Mouse (Mus musculus): Measurements from ENCODE around the gene C3ar1. TPM values are rescaled to one million over a fixed set of nuclear protein-coding genes. Genes with fewer than 3 reads are reported as not detected.

Gene C3ar1
- total RNA-seq, 2 experiments from 2014 or later: 0.38 to 0.79 TPM

GRCm38 (mm10) chr6:122828086-122828485 lies 27.9 kb downstream of the C3ar1 start:
- peak in 1 of 2 experiments; percentile 47 for DNase-seq (ENCODE audit: low spot score in 2 of 2)

DNA sequence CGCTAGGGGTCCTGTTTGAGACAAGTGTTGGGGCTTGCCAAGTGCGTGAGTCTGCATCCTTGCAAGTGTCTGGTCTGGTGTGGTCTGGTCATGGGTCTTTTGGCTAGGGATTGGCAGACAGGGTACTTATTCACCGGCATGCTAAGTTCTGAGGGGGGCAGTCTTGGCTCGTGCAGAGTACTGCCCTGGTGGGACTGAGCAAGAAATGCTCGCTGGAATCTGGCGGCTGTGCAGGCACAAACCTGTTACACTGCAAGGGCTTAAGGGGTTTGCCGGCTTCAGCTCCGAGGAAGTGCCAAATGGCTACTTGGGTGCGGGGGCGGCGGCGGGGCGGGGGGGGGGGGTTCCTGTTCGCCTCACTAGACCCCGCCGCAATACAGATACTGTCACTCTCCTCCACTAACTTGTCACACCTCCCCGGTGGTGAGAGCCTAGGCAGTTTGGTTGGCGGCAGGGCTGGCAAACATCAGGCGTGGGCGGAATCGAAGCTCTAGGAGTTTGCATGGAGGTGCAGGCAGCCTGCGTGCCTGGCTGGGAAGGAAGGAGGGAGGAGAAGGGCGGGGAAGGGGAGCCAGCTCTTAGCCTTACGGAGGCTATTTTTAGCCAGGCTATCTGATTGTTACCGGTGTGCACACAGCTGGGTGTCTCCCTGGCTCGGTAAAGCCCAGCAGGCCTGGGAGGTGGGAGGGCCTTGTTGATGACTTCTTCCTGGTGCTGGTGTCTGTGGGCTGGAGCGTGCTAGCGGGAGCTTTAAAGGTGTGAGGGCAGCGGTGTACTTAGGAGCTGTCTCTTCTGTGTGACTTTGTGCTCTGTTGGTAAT lies 29.8 kb downstream of the C3ar1 start:
- DNase-seq (ENCODE audit: low spot score in 2 of 2): peak; percentile 77 to 90

DNA sequence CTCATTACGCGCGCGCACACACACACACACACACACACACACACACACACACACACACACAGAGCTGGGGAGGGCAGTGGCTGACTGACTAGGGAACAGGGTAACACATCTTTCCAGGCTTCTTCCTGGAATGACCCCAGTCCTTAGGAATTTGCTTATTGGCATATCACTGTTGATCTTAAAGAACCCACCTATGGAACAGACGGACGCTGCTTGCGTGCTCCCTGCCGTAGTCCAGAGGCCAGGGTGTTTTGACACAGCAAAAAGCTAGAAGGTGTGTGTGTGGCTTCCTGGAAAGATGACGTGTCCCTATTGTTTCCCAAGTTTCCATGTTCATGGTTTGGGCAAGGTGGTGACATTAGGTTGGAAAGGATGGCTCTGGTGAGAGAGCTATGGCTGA lies 30.8 kb downstream of the C3ar1 start:
- no peak for DNase-seq (ENCODE audit: low spot score in 2 of 2)

DNA sequence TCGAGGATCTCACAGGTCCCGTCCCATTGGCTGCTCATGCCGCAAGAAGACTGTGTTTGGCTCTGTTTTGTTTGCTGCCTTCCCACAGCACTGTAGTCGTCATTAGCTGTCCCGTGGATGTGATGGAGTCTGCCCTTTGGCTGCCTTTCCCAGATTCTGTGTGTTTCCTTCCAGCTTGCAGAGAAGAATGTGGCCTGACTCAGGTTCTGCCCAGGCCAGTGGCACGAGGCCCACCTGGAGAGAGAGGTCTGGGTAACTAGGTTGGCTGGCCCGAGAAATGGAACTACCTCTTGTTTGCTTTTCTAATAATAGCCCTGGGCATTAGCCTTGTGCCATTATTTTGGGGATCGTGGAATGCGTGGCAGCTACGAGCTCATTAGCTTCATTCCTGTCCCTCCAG lies 31.9 kb downstream of the C3ar1 start:
- DNase-seq (ENCODE audit: low spot score in 2 of 2): no peak

- DNase-seq (ENCODE audit: low spot score in 2 of 2): no peak
These were observed 34.1 kb downstream of the C3ar1 start for GRCm38 (mm10) chr6:122821822-122822221.

GRCm38 (mm10) chr6:122820799-122821650 lies 34.9 kb downstream of the C3ar1 start:
- DNase-seq (ENCODE audit: low spot score in 2 of 2): no peak

DNA sequence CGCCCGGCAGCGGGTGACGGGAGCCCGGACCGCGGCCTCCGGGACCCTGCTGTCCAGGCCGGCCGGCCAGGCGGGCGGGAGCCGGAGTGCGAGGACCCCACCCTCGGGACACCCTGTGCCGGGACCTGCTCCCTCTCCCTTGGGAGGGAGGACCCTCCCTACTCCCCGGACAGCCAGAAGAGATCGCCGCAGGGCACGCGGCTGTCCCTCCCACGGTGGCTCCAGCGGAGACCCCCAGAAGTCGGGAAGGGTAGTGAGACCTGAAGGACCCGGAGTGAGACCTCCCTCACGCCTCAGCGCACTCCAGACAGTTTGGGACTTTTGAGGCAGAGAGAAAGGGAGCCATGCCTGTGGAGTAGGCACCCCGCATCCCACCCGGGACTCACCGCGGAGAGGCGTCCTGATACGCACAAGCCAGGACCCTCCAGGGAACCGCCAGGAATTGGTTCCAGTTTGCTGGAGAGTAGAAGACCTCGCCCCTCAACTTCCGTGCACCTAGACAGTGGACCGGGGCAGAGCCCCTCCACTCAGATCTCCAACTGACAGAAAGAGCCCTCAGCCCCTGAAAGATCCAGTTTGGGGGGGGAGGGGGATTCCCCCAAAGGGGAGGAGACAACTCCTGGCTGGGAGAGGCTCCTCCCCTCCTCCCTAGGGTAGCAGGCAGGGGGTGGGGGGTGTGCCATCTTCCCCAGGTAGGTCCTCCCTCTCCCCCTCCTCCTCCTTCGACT lies 35.7 kb downstream of the C3ar1 start:
- DNase-seq (ENCODE audit: low spot score in 2 of 2): peak in 1 of 2 experiments; percentile 26

- DNase-seq (ENCODE audit: low spot score in 2 of 2): peak; percentile 40 to 63
These were observed 36.5 kb downstream of the C3ar1 start, which contains the start of gene Foxj2 for GRCm38 (mm10) chr6:122819306-122820070. Gene Foxj2, plus strand, starts transcription at chr6:122819914.

GRCm38 (mm10) chr6:122813640-122814039 lies 42.3 kb downstream of the C3ar1 start:
- DNase-seq (ENCODE audit: low spot score in 2 of 2): no peak

DNA sequence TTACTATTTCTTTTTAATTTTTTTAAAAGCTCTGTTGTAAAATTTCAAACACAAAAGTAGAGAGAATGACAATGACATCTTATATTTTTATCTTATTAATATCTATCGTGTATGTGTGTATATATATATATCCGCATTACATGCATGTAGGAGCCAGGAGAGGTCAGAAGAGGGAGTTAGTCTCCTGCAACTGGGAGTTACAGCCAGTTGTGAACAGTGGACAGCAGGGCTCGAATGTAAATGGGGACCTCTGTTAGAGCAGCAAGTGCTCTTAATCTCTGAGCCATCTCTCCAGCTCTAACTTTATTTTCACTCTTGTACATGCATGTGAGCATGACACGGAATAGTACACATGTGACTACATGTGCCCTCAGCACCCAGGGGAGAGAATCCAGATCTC lies 43.2 kb downstream of the C3ar1 start:
- no peak for DNase-seq (ENCODE audit: low spot score in 2 of 2)

- peak in 1 of 2 experiments; percentile 35 for DNase-seq (ENCODE audit: low spot score in 2 of 2)
These were observed 44.0 kb downstream of the C3ar1 start for GRCm38 (mm10) chr6:122811771-122812600.

DNA sequence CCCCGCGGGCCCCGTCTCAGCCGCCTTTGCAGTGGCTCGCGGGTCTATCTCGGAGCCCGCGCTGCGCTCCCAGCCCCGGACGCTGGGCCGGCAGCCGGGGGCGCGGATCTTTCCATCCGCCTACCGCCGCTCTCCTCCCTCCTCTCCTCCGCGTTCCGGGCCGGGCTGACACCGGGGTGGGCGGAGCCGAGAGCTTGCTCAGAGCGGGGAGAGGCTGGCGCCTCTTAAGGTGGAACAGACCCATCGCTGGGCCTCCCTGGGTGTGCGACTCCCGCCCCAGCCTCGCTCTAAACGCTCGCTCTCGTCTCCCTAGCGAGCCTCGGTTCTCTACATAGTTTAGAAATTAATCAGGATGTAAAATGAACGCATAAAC lies 44.7 kb downstream of the C3ar1 start:
- DNase-seq (ENCODE audit: low spot score in 2 of 2): peak; percentile 91 to 94

- peak; percentile 97 to 98 for DNase-seq (ENCODE audit: low spot score in 2 of 2)
These were observed 45.2 kb downstream of the C3ar1 start for GRCm38 (mm10) chr6:122810615-122811279.

DNA sequence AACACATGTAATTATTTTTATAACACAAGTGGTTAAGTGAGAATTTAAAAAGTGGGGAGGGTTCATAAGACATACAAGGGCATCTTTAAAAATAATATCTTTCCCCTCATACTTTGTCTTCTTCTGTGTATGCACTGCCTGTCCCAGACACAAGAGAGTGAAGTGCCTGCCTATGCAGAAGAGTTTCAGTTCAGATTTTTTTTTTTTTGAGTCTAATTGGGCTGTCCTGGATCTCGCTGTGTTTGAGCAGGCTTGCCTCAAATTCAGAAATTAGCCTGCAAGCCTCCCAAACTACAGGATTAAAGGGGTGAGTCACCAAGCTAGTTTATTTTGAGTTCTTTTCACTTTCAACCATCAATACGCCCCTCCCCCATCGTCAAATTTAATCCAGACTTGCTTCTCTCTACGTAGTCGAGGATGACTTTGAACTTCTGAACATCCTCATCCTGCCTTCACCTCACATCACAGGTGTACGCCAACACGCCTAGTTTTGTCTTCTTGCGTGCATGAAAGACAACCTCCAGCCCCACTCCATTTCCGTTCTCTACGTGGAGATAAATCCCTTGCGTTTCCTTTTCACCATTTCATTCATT lies 45.8 kb downstream of the C3ar1 start:
- DNase-seq (ENCODE audit: low spot score in 2 of 2): no peak

DNA sequence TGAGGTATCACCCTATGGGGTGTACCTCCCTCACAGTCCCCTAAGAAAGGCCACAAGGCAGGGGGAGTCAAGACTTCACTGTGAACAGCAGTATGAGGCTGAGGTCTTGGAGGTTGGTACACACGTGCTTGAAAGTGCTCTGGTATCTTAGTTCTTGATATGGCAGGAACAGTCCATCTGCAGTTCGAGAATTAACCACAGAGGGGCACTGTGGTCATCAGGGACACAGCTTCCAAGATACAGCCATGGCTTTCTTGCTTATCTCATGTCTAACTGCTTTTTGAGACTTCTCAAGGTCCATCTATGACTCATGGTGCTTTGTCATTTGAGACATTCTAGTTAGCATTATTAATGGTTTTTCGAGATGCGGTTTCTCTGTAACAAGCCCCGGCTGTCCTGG lies 51.5 kb downstream of the C3ar1 start:
- DNase-seq (ENCODE audit: low spot score in 2 of 2): peak; percentile 47 to 90

DNA sequence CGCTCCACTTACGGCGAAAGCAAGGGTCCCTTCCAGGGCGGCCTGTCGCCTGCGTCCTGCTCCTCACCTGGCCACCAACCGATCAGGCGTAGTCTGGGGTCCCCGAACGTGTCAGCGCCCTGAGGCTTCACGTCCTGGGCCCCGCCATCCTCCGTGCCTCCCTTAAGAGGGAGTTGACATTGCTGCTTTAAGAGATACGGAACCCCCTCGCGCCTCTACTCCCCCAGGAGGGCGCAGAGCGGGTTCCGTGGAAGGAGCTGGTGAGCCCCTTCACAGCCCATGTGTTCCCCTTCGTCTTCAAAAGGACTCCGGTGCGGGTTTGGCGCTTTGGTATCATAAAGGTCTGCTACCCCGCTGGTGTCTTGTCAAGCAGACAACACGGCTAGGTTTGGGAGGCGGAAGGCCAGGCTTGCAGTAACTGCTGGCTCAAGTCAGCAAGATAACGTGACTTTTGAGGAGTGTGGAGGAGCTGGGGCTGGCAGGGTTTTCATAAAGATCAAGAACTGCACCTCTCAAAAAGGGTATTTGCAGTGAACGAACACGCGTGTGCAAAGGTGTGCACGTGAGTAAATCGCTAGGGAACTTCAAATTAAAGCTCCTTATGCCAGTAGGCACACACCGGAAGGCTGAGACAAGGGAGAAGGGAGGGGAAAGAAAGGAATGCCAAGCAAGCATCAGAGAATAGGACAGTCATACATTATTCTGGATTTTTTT lies 54.0 kb downstream of the C3ar1 start:
- DNase-seq (ENCODE audit: low spot score in 2 of 2): peak; percentile 37 to 49

DNA sequence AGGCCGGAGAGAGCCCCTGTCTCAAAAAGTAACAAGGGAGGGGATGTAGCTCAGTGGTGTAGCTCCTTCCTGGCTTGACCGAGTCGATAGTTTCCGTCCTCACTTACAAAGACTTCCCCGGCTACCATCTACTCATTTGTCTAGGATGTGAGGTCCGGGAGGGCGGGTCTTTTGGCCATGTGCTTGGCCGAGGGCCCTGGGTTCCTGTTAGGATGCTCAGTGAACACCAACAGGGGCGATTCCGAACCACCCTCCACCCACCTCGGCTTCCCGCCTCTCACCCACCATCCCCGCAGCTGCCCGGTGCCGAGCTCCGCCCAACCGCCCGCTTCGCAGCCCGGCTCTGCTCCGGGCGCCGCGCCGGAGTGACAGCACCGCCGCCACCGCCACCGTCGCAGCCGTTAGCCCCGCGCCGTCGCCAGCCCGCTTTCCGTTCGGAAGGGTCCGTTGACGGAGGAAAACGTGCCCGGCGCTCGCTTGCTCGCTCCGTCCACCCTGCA lies 54.6 kb downstream of the C3ar1 start, which contains the start of gene Slc2a3:
TSS of gene Slc2a3 (minus strand) at position 340 of the 500 bp plus-strand sequence.
- peak; percentile 58 to 73 for DNase-seq (ENCODE audit: low spot score in 2 of 2)

Measured in layer of hippocampus, adult 18-20 months (tissue).